Mouse (Mus musculus) gonadal fat pad, adult 2 months (tissue): Measurements from ENCODE around the gene Oas1g. TPM values are rescaled to one million over a fixed set of nuclear protein-coding genes. Genes with fewer than 3 reads are reported as not detected.
"Not testable (repeated sequence)": the region's sequence is repeated elsewhere in the genome, so short reads cannot be mapped to it uniquely, and the experiment has no call there.

Experiments
- DNase-seq: peaks from one replicate; pipeline ENCODE4 v3.0.0-alpha.2; 2012; ENCODE audit warnings: low read depth
- polyA plus RNA-seq: library from polyadenylated mRNA; depleted of rRNA; stranded (reverse); fragments of >200 nt; gene quantifications from 2 replicates; pipeline ENCODE4 v1.2.3, GENCODE M21; 2012; rRNA removed

Gene Oas1g
- polyA plus RNA-seq: 1.4 and 3.0 TPM in 2 replicates

GRCm38 (mm10) chr5:120887413-120887812, at the start of gene Oas1g:
Gene Oas1g (minus strand): TSS chr5:120887613.
- DNase-seq: not testable (repeated sequence)

GRCm38 (mm10) chr5:120933966-120934365, 46.6 kb upstream of the Oas1g start:
- DNase-seq: no peak

- no peak for DNase-seq
Measured at GRCm38 (mm10) chr5:120927036-120927435, 39.6 kb upstream of the Oas1g start.

GRCm38 (mm10) chr5:120926311-120926710, 38.9 kb upstream of the Oas1g start:
- not testable (repeated sequence) for DNase-seq

- not testable (repeated sequence) for DNase-seq
Measured at GRCm38 (mm10) chr5:120924520-120924919, 37.1 kb upstream of the Oas1g start.

GRCm38 (mm10) chr5:120923969-120924368, 36.6 kb upstream of the Oas1g start:
- no peak for DNase-seq

- DNase-seq: no peak
Measured at GRCm38 (mm10) chr5:120920296-120920695, 32.9 kb upstream of the Oas1g start.

GRCm38 (mm10) chr5:120919156-120919935, 31.9 kb upstream of the Oas1g start:
- not testable (repeated sequence) for DNase-seq

GRCm38 (mm10) chr5:120914204-120914603, 26.8 kb upstream of the Oas1g start, which contains the start of gene Oas1d:
Gene Oas1d (plus strand): TSS chr5:120914536.
- not testable (repeated sequence) for DNase-seq

- DNase-seq: no peak
Measured at GRCm38 (mm10) chr5:120908196-120908920, 20.9 kb upstream of the Oas1g start.

GRCm38 (mm10) chr5:120906791-120907733, 19.6 kb upstream of the Oas1g start, which contains the start of gene Oas1a:
Gene Oas1a (minus strand): TSS chr5:120907521.
- not testable (repeated sequence) for DNase-seq

GRCm38 (mm10) chr5:120902056-120902455, 14.6 kb upstream of the Oas1g start:
- no peak for DNase-seq

- DNase-seq: no peak
Measured at GRCm38 (mm10) chr5:120900666-120901065, 13.3 kb upstream of the Oas1g start.

GRCm38 (mm10) chr5:120898726-120899125, 11.3 kb upstream of the Oas1g start:
- no peak for DNase-seq

GRCm38 (mm10) chr5:120898307-120898706, 10.9 kb upstream of the Oas1g start:
- no peak for DNase-seq

- DNase-seq: no peak
Measured at GRCm38 (mm10) chr5:120895231-120895900, 8.0 kb upstream of the Oas1g start.

- DNase-seq: not testable (repeated sequence)
Measured at GRCm38 (mm10) chr5:120894692-120895091, 7.3 kb upstream of the Oas1g start.

- not testable (repeated sequence) for DNase-seq
Measured at GRCm38 (mm10) chr5:120893866-120894265, 6.5 kb upstream of the Oas1g start.

- no peak for DNase-seq
Measured at GRCm38 (mm10) chr5:120892243-120892660, 4.8 kb upstream of the Oas1g start.

GRCm38 (mm10) chr5:120891566-120892242, 4.3 kb upstream of the Oas1g start:
- not testable (repeated sequence) for DNase-seq
